Mouse (Mus musculus): ENCODE results near the gene Rpl32. TPM values are rescaled to one million over a fixed set of nuclear protein-coding genes. Genes with fewer than 3 reads are reported as not detected.

Rpl32 gene
- total RNA-seq, 1 experiment: 3,173 TPM

DNA sequence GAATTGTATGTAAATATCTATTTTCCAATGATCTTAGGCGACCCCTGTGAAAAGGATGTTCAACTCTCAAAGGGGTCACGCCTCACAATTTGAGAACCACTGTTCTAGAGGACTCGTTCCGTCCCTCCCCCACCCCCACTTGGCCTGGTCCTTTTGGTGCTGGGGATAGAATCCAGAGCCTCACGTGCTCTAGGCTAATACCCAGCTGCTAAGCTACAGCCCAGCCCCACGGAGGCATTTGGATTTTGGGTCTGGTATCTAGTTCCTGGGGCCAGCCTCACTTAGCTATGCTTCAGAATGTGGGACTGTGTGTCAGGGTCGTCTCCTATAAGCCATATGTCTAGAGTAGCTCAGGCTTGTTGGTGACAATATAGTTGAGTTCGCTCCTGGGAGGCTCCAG, 3.1 kb upstream of the Rpl32 start:
- Histone ChIP-seq H3K27ac (ENCODE audit: insufficient read depth, low read depth, low read length, poor library complexity, severe bottlenecking) (no peak overlapping the region), H3K4me1 (ENCODE audit: control insufficient read depth in 2 of 2, insufficient read depth in 2 of 2, low read length in 2 of 2, poor library complexity in 1 of 2) (peaks cover 0 to 8% of the 10 kb centered on the region in 2 experiments; a peak in 2 of 4 replicates), H3K9ac (ENCODE audit: insufficient read depth, low read depth, low read length, poor library complexity, severe bottlenecking) (no peak overlapping the region), H3K9me3 (ENCODE audit: control insufficient read depth, insufficient read depth, low read depth, low read length) (no peaks in the 10 kb centered on the region), H3K36me3 (ENCODE audit: control insufficient read depth, insufficient read depth, low read length, poor library complexity, severe bottlenecking) (peaks cover 17% of the 10 kb centered on the region), H3K4me3 (ENCODE audit: insufficient read depth in 1 of 2, low read depth in 1 of 2, low read length in 2 of 2, poor library complexity in 1 of 2, severe bottlenecking in 1 of 2) (no peak overlapping the region)
- in situ Hi-C loops (cut with MboI; ENCODE audit: low sequenced_read_pairs in 2 of 2, unreplicated experiment in 2 of 2): no loop called here
- no peak for TF ChIP-seq ZC3H11A (IDR thresholded peaks at IDR 0.05; ENCODE audit: borderline replicate concordance, low read depth, low read length)
- no peak for TF ChIP-seq ZNF384 (IDR thresholded peaks at IDR 0.05; ENCODE audit: low read depth, low read length)
- no peak for TF ChIP-seq MAFK (IDR thresholded peaks at IDR 0.05; ENCODE audit: insufficient read depth, low read depth, low read length)
- TF ChIP-seq CHD2 (IDR thresholded peaks at IDR 0.05; ENCODE audit: low read depth, low read length): no peak
- no peak for TF ChIP-seq HCFC1 (IDR thresholded peaks at IDR 0.05; ENCODE audit: borderline replicate concordance, insufficient read depth, low read length)
- DNase-seq (ENCODE audit: low read depth, low spot score): no peak

DNA sequence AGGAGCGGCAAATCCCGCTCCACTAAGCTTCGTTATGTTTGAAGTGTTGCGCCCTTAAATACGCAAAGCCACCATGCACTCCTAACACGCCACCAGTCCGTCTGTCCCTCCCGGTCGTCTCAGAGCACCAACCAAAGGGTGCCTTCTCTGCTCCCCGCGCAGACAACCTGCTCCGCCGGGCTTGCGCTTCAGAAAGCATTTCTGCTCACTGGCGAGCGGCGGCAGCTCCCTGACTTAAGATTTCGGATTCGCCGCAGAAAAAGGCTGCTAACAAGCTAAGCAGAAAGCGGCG, 405 bp downstream of the Rpl32 start:
- DNase-seq (ENCODE audit: low read depth, low spot score): no peak
- H3K9me3 ChIP-seq (ENCODE audit: control insufficient read depth, insufficient read depth, low read depth, low read length): no peaks in the 10 kb centered on the region
- H3K27ac ChIP-seq (ENCODE audit: insufficient read depth, low read depth, low read length, poor library complexity, severe bottlenecking): peak overlapping the region; percentile 95
- TF ChIP-seq CHD2 (IDR thresholded peaks at IDR 0.05; ENCODE audit: low read depth, low read length): no peak
- peak overlapping the region; percentile 99 for H3K9ac ChIP-seq (ENCODE audit: insufficient read depth, low read depth, low read length, poor library complexity, severe bottlenecking)
- in situ Hi-C loops (cut with MboI; ENCODE audit: low sequenced_read_pairs in 2 of 2, unreplicated experiment in 2 of 2): no loop called here
- peaks cover 36% of the 10 kb centered on the region for H3K36me3 ChIP-seq (ENCODE audit: control insufficient read depth, insufficient read depth, low read length, poor library complexity, severe bottlenecking)
- peak overlapping the region; percentile 91 to 93 for H3K4me3 ChIP-seq (ENCODE audit: insufficient read depth in 1 of 2, low read depth in 1 of 2, low read length in 2 of 2, poor library complexity in 1 of 2, severe bottlenecking in 1 of 2)
- peaks cover 0 to 11% of the 10 kb centered on the region in 2 experiments; a peak in 2 of 4 replicates for H3K4me1 ChIP-seq (ENCODE audit: control insufficient read depth in 2 of 2, insufficient read depth in 2 of 2, low read length in 2 of 2, poor library complexity in 1 of 2)

DNA sequence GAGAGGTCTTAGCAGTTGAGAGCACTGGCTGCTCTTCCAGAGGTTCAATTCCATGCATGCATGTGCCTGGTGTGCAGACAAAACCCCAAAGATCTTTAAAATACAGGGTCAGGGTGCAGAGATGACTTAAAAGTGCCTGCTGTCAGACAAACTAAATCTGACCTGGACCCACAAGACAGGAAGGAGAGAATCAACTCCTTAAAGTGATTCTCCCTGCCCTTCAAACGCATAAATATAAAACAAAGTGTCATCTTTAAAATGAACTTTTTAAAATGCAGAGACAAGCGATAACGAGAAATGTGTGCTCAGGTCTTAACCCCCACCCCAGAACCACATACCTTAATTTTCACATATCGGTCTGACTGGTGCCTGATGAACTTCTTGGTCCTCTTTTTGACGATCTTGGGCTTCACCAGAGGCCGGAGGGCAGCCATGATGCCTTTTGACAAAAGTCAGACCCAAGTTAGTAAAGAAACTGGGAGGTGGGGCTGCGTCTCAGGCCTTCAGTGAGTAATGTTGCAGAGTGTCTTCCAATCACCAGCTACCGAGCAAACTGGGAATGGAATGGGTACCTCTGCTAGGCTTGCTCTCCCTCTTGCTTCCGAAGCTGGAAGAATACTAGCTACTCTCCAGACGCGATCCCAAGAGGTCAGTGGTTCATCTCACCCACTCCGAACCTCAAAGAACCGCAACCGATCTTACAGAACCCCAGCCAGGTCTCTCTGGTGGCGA, 917 bp downstream of the Rpl32 start:
- in situ Hi-C loops (cut with MboI; ENCODE audit: low sequenced_read_pairs in 2 of 2, unreplicated experiment in 2 of 2): no loop called here
- Histone ChIP-seq H3K36me3 (ENCODE audit: control insufficient read depth, insufficient read depth, low read length, poor library complexity, severe bottlenecking) (peaks cover 36% of the 10 kb centered on the region), H3K4me1 (ENCODE audit: control insufficient read depth in 2 of 2, insufficient read depth in 2 of 2, low read length in 2 of 2, poor library complexity in 1 of 2) (peaks cover 0 to 11% of the 10 kb centered on the region in 2 experiments; a peak in 2 of 4 replicates), H3K9me3 (ENCODE audit: control insufficient read depth, insufficient read depth, low read depth, low read length) (no peaks in the 10 kb centered on the region), H3K9ac (ENCODE audit: insufficient read depth, low read depth, low read length, poor library complexity, severe bottlenecking) (peak overlapping the region; percentile 99), H3K4me3 (ENCODE audit: insufficient read depth in 1 of 2, low read depth in 1 of 2, low read length in 2 of 2, poor library complexity in 1 of 2, severe bottlenecking in 1 of 2) (peak overlapping the region; percentile 91 to 93), H3K27ac (ENCODE audit: insufficient read depth, low read depth, low read length, poor library complexity, severe bottlenecking) (peak overlapping the region; percentile 95)
- DNase-seq (ENCODE audit: low read depth, low spot score): no peak
- TF ChIP-seq ZNF384 (IDR thresholded peaks at IDR 0.05; ENCODE audit: low read depth, low read length): no peak
- TF ChIP-seq HCFC1 (IDR thresholded peaks at IDR 0.05; ENCODE audit: borderline replicate concordance, insufficient read depth, low read length): no peak
- no peak for TF ChIP-seq MAFK (IDR thresholded peaks at IDR 0.05; ENCODE audit: insufficient read depth, low read depth, low read length)
- TF ChIP-seq CHD2 (IDR thresholded peaks at IDR 0.05; ENCODE audit: low read depth, low read length): no peak
- no peak for TF ChIP-seq ZC3H11A (IDR thresholded peaks at IDR 0.05; ENCODE audit: borderline replicate concordance, low read depth, low read length)

DNA sequence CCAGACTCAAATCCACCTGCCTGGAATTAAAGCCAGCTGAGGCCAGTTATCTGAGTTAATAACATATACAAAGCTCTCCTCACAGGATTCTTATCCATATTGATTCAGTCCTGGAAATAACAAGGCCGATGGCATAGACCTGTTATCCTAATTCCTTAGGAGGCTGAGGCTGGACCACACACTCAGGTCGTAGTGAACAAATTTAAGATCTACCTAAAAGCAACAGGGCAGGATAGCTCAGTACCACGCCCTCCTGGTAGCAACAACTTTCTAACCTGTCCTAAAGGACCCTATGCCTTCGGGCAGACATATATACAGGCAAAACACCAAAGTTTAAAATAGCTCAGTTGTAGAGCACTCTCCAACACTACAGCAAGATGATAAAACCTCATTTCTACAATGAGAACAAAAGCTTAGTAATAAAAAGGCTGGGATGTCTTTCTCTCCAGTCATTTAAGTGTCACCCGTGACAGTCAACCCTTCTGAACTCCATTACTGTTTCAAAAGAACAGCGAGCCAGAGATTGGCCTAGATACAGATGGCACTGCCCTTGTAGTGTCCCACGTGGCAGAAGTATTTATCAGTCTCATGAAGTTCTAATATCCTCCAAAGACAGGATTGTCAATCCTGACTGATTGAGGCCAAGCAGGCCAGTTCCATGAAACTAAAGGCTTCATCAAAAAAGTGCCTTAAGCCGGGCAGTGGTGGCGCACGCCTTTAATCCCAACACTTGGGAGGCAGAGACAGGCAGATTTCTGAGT, 3.9 kb downstream of the Rpl32 start:
- H3K4me1 ChIP-seq (ENCODE audit: control insufficient read depth in 2 of 2, insufficient read depth in 2 of 2, low read length in 2 of 2, poor library complexity in 1 of 2): peaks cover 0 to 4% of the 10 kb centered on the region in 2 experiments; a peak in 2 of 4 replicates
- no peak for DNase-seq (ENCODE audit: low read depth, low spot score)
- H3K36me3 ChIP-seq (ENCODE audit: control insufficient read depth, insufficient read depth, low read length, poor library complexity, severe bottlenecking): peaks cover 51% of the 10 kb centered on the region
- no peak overlapping the region for H3K27ac ChIP-seq (ENCODE audit: insufficient read depth, low read depth, low read length, poor library complexity, severe bottlenecking)
- no peaks in the 10 kb centered on the region for H3K9me3 ChIP-seq (ENCODE audit: control insufficient read depth, insufficient read depth, low read depth, low read length)
- in situ Hi-C loops (cut with MboI; ENCODE audit: low sequenced_read_pairs in 2 of 2, unreplicated experiment in 2 of 2): no loop called here
- H3K9ac ChIP-seq (ENCODE audit: insufficient read depth, low read depth, low read length, poor library complexity, severe bottlenecking): no peak overlapping the region
- TF ChIP-seq CHD2 (IDR thresholded peaks at IDR 0.05; ENCODE audit: low read depth, low read length) (peak; percentile 36), ZC3H11A (IDR thresholded peaks at IDR 0.05; ENCODE audit: borderline replicate concordance, low read depth, low read length) (no peak)
- no peak overlapping the region for H3K4me3 ChIP-seq (ENCODE audit: insufficient read depth in 1 of 2, low read depth in 1 of 2, low read length in 2 of 2, poor library complexity in 1 of 2, severe bottlenecking in 1 of 2)

Measured in ES-E14 (cell line).